Mouse (Mus musculus) heart, adult 9 months (tissue): Measurements from ENCODE around the gene Cldn34c3.
"Not testable (repeated sequence)": the region's sequence is repeated elsewhere in the genome, so short reads cannot be mapped to it uniquely, and the experiment has no call there.

Experiments
- DNase-seq, 2 experiments: peaks; one replicate each; pipeline ENCODE4 v3.0.0; 2022; ENCODE audit warnings: low spot score in 2 of 2

Gene Cldn34c3

DNA sequence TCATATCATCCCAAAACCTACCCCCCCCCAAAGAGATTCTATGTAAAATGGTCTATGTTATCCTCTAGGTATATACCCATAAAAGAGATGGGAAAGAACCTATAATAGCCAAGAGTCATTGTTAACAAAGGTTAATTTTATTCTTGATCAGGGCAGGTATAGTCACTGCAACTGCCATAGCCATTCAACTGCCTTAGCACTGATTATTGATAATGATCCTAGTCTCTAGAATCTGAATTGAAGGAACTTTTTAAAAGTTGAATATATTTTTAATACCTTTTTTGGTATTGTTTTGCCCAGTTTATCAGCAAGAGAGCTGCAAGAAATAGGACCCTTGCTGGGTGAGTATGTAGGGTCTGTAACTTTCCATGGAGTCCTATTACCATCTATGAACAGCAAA lies at the start of gene Cldn34c3:
TSS of gene Cldn34c3 (plus strand) at position 301 of the 400 bp plus-strand sequence.
- DNase-seq = not testable (repeated sequence)
